Mouse (Mus musculus) heart, postnatal 36 days (tissue): ENCODE measurements around the gene Dis3l2. TPM values are rescaled to one million over a fixed set of nuclear protein-coding genes. Genes with fewer than 3 reads are reported as not detected.

ENCODE experiments used
- DNase-seq, 2 experiments: peaks; one replicate each; pipeline ENCODE4 v3.0.0; 2021 to 2022
- intact Hi-C: fragments of 180-260 bp; cut with DNase I; formaldehyde crosslinking; loops from one replicate; pipeline ENCODE4 v1.15.1; 2025
- total RNA-seq, 2 experiments: library from RNA; stranded (reverse); gene quantifications; 2 replicates each; pipeline ENCODE4 v1.2.3; 2021

The Dis3l2 gene
- total RNA-seq, 2 experiments from 2014 or later: 11.4 to 12.4 TPM

DNA sequence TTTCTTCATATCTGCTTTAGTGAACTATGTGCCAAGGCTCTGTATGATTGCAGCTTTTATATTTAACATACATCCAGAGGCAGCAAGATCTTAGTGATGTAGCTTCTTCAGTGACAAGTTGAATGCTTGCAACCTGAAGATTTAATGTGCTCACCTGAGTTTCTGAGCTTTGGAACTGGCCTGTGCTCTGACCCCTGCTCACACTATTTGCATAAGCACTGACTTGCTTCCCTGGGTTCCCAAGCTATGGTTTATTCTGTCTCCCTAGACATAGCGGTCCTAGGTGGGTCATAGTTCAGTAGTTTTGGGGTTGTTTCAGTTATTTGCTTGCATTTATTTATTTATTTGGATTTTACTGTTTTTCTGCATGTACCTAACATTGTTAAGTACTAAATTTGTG, 14.6 kb downstream of the Dis3l2 start:
- DNase-seq: no peak
- intact Hi-C loops: no loop called here

DNA sequence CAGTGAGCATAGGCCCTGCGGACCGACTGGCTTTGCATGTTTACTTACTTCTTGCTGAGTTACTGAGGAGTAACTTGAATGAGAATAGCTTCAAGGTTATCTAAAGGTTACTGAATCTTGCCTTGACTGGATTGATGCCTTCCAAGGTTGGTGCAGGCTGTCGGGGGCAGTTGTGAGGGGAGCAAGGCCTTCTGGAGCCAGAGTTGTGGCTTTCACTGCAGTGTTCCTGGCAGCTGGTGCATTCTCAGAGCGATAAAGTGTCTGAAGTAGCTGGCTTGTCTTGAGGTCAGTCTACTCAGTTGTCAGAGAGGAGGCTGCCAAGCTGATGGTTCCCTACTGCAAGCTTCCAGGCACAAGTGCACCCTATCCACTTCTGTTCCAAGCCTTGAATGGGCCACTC, 15.8 kb downstream of the Dis3l2 start:
- intact Hi-C loops: no loop called here
- no peak for DNase-seq

DNA sequence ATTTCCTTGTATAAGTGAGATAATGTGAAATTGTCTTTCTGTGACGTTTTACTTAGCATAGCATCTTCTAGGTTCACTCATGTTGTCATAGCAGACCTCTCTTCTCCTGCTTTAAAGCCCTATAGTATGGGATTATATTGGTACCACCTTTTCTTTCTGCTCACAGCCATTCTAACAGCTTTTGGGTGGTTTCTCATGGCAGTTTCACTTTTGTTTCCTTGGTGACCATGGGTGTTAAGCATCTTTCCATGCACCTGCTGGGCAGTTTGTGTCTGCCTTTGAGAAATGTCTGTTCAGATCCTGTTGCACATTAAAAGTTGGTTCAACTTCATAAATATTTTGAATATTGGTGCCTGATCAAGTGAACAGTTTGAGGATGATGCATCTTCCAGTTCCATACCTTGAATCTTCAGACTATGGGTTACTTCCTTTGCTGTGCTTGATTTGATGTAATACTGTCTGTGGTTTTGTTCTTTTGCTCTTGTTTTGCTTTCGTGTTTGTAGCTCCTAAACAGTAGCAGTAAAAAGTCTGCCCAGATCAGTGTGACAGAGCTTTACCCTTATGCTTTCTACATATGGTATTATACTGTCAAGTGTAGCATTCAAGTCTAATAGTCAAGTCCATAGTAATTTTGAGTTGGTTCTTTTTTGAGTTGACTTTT, 29.7 kb downstream of the Dis3l2 start:
- intact Hi-C loops: no loop called here

DNA sequence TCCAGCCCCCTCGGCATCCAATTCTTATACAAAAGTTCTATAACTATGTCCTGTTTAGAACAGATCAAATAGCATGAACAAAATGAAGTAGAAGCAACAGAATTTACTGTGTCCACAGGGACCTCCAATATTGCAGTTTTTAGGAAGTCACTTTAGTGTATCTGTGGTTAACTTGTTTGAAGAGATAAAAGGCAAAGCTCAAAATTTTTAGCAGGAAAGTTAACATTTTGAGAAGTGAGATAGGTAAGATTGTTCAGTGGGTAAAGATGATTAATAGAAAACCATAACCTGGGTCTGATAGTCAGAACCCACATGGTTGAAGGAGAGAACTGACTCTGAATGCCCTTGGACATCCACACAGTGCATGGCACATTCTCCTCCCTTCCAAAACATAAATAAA, 32.8 kb downstream of the Dis3l2 start:
- intact Hi-C loops: no loop called here
- DNase-seq: no peak

More for the DNA sequence above, 29.7 kb downstream of the Dis3l2 start:
- no peak for DNase-seq

DNA sequence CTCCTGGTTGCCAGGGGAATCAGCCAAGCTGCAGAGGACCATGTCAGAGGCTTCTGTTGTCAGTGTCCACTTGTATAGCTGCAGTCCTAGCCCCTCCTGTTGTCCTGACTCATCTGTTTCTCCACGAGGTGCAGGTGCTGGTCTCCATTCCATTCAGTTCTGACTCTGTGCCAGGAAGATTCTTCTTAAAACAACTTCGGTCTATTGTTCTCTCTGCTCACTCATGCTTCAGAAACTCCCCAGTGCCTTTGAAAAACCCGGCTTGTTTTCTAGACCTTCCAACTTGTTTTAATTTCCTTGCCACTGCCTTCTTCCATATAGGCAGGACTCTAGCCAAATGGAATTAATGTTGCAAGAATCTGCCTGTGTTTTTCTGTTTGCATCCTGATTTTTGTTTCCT, 39.3 kb downstream of the Dis3l2 start:
- DNase-seq: no peak
- intact Hi-C loops: no loop called here

DNA sequence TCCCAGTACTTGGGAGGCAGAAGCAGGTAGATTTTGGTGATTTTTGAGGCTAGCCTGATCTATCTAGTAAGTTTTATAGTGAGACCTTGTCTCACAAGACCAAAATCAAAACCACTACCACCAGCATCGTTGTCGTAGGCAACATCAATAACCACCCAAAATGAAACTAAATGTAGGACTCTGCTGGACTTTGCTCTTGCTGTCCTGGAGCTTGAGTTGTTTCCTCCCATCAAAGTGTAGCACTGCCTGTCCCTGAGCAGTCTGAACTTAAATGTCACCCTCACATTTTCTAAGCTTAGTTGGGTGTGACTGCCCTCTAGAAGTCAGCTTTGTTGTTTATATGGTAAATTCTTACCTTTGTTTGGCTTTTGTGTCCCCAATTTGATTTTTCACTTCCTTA, 43.4 kb downstream of the Dis3l2 start:
- no peak for DNase-seq
- intact Hi-C loops: no loop called here

DNA sequence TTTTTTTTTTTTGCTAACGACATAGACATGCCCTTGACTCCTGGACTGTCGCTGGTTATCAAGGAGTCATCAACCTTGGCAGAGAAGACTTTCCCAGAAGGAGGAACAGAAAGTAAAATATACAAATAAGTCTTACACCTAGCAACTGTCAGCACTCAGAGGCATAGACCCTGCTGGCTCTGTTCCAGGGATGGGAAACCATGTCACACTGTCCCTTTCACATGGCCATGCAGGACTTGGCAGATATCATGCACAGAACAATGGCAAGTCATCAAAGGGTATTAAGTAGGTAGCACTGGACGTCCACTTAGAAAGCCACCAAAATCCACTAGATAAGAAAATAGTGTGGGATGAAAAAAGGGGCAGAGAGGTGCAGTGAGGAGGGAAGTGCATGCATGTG, 46.5 kb downstream of the Dis3l2 start:
- intact Hi-C loops: no loop called here
- no peak for DNase-seq

DNA sequence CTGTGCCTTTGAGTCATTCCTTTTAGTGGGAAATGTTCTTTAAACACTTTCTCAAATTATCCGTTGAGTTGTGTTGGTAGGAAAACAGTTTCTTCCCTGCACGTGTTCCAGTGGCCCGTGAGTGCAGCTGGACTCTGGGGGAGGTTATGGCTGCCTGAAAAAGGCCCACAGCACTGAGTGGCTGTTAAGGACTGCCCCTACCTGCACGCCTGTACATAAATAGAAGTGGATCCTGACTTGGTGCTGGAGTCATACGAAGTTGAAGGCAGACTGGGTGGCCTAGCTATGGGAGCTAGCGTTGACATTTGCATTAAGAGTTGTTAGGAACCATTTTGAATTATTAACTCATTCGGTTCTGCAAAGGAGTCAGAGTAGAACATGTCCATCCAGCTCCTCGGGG, 49.8 kb downstream of the Dis3l2 start:
- intact Hi-C loops: no loop called here
- DNase-seq: no peak

DNA sequence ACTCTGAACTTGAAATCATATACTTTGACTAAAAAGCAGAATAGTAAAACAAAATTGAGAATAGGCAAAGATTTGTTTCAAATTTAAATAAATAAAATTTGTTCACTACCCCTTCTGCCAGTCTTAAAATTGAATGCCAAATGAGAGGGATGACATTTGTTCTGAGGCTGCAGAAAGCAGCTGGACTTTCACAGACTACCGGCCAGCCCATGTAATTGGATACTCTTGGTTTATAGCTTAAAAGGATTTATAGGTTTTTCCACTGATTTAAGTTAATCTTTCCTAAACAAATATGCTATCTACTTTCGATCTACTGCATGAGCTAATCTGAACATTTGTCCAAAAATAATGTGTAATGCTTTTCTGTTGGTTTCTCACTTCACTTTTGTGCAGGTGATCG, 50.7 kb downstream of the Dis3l2 start:
- intact Hi-C loops: no loop called here

DNA sequence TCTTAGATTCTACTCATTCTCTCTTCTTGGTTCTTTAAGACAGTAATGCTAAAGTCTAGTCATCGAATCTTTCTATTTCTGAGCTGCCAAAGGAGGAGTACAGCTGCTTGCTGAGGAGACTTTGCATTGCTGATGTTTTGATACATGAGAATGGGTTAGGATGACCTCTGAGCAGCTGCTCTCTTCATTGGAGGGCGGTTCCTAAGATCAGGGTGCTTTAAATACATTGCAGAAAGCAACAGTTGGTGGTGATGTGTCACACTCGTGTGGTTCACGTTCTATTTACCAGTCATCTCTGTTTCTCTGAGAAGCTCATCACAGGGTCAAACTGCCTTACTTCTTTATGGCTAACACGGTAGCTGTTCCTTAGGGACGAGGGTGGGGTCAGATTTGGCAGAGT, 54.5 kb downstream of the Dis3l2 start:
- peak; percentile 6 to 11 for DNase-seq
- intact Hi-C loops: no loop called here

More for the DNA sequence above, 50.7 kb downstream of the Dis3l2 start:
- no peak for DNase-seq

DNA sequence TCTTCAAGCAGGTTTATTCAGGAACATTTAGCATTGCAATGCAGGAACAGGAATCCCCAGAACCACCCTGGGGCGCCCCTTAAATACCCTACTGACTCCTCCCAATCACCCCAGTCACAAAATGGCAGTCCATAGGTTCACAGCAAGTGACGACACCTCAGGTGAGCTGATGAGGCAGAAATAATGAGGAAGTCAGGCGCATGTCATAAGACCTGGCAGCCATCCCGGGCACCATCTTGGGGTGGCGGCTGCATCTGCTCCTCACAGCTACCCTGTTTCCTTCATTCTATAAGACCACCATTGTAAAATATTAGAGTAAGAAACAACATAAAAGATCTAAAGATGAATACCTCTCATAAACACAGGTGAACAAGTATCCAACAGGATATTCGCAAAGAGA, 58.6 kb downstream of the Dis3l2 start:
- no peak for DNase-seq
- intact Hi-C loops: no loop called here

DNA sequence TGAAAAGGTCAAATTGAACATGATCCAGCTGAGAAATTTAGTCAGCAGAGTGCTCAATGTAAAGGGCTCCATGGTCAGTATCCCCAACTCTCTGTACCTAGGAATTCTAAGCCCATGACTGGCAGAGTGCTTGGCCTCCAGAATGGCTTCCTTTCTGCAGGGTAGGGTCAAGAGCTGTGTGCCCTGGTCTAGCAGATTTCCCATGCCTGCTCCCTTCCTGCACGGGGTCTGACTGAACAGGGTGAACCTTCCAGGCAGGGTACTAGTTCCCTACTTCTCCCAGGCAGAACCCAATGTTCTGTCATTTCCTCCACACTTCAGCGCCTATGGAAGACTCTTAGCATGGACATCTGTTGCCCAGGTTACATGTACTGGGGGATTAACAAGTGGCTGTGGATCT, 97.6 kb downstream of the Dis3l2 start:
- intact Hi-C loops: no loop called here
- no peak for DNase-seq

DNA sequence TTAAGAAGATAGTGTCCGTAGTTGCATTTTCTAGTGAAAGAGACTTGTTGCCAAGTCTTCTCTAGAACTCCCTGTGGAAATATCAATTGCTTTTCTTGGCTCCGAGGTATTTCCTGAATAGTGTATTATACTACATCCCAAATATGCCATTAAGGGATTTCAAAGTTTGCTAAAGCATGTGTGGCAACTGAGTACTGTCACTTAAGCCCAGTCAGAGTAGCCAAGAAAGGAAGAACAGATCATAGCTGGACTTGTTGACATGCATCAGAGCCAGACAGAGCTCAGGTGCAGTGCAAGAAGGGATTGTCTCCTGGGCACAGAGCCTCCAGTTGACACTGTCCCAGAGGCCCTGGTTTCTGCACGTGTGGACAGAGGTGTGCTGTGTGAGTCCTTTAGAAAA, 108.1 kb downstream of the Dis3l2 start:
- no peak for DNase-seq
- intact Hi-C loops: no loop called here

DNA sequence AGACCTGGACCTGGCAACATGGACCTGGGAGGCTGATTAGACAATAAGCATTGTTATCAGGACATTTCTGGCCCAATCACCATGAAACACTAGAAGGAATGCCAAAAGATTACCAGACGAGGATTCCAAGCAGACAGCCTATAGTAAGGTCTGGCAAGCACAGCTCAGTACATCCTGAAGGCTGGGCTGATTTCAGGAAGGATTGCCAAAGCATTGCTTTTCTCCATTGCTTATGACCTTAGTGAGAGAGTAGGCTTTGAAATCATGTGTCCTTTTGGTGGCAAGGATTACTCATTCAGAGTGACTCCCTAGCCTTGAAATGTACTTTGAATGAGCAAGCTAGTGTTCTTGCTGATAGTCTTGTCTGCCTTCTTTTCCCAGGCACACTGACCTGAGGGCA, 118.7 kb downstream of the Dis3l2 start:
- DNase-seq: no peak
- intact Hi-C loops: no loop called here

DNA sequence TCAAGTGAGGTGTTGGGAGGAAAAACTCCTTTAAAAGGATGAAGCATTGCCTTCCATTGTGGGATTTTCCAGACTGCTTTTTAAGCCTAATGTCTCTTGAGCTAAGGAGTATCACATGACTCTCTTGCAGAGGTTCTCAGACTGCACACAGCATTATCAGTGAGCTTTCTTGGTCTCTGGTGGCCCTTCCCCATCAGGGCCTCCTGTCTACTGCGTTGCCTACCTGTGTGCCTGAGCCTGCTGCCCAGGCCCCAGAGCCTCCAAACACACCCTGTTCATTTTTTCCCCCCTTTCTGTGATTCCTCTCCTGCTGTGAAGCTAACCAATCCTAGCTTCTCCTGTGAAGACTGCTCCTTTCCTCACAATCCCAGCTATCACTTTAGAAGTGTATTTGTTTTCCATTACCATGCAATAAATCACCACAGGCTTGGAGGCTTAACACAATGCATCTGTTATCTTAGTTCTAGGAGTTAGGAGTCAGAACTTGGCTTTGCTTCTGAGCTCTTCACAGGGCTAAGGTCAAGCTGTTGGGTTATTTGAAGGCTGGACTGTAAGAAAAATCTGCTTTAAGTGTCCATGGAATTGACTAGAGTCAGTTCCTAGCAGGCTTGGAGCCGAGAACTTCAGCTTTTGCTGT, 130.9 kb downstream of the Dis3l2 start:
- DNase-seq: peak in 1 of 2 experiments; percentile 14
- intact Hi-C loops: no loop called here

DNA sequence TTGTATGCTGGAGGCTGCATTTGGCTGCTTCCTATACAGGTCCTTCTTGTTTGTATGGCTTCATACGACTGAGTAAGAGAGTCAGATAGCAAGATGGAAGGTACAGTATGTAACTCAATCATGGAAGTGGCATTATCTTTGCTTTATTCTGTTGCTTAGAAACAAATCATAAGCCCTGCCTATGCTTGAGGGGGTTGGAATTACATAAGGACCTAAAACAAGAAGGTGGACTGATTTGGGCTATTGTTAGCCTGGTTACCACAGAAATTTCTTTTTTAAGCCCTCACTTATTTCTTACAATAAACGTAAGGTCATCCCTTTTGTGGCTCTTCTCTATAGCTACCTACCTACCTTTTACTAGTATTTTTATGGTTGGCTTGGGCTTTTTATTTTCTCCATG, 131.4 kb downstream of the Dis3l2 start:
- DNase-seq: no peak
- intact Hi-C loops: no loop called here

DNA sequence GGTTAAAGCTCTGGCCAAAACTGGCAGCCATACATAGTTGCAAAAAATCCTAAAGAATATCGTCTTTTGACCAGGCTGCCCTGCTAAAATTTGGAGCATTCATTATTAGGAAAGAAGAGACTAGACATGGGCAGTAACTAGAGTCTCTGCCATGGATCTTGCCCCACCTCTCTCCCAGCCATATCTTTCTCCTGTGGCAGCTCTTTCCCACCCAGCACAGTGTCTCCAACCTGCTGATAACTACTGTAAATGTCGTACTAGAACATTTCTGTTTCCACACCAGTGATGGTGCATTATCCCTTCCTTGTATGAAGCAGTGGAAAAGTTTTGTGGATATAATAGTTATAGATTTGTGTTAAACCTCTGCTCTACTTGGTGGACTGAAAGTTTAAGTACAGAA, 147.1 kb downstream of the Dis3l2 start:
- intact Hi-C loops: no loop called here
- no peak for DNase-seq

DNA sequence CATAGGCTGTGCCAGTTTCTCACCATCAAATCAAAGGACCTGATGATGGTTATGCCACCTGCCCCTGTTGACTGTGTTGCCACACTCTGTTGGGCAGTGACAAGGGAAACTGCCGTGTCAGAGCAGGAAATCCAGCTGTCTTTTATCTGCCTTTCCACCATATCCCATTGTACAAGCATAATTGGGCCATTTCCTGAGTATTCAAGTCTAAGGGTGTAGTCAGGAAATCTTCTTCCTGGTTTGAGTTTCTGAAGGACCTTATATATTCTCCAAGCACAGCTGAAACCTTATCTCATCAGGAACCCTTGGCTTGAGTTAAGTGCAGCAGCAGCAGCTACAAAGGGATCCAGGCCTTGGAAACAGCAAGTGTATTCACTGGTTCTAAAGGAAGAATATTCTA, 155.3 kb downstream of the Dis3l2 start:
- intact Hi-C loops: no loop called here
- peak in 1 of 2 experiments; percentile 7 for DNase-seq

DNA sequence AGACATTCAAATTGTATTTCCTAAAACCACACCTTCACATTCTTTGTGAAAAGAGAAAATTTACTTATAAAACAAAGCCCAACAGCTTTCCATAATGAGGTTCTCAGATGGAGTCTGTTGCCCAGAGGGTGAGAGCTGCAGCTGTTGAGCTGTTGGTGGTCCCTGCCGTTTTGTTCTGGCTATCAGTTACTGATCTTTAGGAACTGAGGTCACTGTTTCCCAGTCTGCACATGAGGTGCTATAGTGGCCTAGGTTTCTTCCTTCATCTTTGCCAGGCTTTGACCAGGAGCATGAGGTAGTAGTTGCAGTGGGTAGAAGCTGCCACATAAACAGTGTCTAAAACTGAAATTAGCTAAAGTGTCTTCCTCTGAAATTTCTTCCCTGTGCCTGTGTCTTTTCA, 155.8 kb downstream of the Dis3l2 start:
- DNase-seq: no peak
- intact Hi-C loops: no loop called here

DNA sequence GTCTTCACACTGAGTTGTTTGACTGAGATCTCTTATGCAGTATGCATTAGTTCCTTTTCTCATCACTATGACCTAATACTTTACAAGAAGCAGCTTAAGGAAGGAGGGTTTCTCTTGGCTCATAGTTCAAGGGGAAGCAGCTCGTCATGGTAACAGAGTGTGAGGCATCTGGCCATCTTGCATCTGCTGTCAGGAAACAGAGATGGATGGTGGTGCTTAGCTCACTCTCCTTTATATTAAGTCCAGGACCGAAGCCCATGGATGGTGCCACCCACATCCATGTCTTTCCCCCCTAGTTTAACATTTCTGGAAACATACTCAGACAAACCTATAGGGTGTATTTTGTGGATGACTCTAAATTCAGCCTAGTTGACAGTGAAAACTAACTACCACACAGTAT, 170.1 kb downstream of the Dis3l2 start:
- intact Hi-C loops: no loop called here
- DNase-seq: no peak

DNA sequence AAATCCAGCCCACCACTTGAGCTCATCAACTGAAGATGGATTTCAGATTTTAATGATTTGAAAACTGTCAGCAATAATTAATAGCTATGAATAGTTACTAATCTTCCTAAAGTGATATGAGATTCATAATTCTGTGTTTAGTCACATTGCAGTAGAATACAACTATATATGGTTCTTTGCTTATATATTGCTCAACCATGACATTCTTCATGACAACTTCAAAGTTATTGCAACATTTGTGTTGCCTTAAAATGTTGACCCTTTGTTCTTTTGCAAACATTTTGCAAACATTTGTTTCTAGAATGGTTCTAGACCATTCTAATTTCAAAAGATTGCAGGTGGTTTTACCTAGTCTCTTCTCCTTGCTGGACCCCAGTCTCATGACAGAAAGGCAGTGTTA, 175.1 kb downstream of the Dis3l2 start:
- DNase-seq: no peak
- intact Hi-C loops: no loop called here

DNA sequence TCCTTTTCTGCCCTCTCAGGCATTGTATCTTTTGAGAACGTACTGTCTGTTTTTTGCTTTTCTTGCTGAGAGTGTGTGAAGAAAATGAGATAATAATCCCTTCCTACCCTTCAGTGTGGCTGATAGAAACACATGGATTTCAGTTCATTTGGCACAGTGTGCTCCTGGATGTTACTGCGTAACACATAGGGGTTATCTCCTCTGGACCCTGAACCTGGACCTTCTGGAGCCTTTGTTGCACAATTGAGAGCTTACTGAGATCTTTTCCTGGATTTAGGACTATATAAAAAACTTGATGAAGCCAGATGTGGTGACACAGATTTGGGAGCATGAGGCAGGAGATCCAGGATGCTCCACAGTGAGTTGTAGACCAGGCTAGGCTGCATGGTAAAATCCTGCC, 175.9 kb downstream of the Dis3l2 start:
- intact Hi-C loops: no loop called here

DNA sequence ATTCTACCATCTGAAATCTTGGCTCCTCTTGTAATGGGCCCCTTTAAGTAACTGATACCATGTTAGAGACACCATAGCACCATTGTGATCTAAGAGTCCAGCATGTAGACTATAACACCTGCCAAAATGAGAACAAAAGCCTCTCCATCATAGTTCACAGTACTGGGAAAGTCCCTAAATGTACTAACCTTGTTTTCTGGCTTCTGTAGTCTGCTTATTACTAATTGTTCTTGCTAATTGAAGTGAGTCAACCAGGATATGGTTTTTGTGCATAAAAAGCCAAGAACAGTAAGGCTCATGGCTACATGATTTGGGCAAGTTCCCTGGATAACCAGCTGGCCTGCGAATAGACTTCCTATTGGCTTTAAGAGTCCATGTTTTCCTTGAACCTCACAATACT, 183.5 kb downstream of the Dis3l2 start:
- intact Hi-C loops: no loop called here
- DNase-seq: no peak

More for the DNA sequence above, 175.9 kb downstream of the Dis3l2 start:
- DNase-seq: no peak
